Mouse (Mus musculus) left cerebral cortex, postnatal 25 days (tissue): ENCODE measurements around the gene Tmem238l. TPM values are rescaled to one million over a fixed set of nuclear protein-coding genes. Genes with fewer than 3 reads are reported as not detected.

Source experiments
- DNase-seq, 2 experiments: peaks; one replicate each; pipeline ENCODE4 v3.0.0; 2022; ENCODE audit warnings: low spot score in 2 of 2, mixed read lengths in 1 of 2
- intact Hi-C: fragments of 180-260 bp; cut with DNase I; formaldehyde crosslinking; loops from one replicate; pipeline ENCODE4 v1.15.1; 2025
- total RNA-seq, 2 experiments: library from RNA; stranded (reverse); gene quantifications; 2 replicates each; pipeline ENCODE4 v1.2.3; 2021

Gene Tmem238l
- total RNA-seq, 2 experiments from 2014 or later = not detected

GRCm38 (mm10) chr11:67010430-67010829, 54.0 kb downstream of the Tmem238l start:
- peak in 1 of 2 experiments; percentile 30 for DNase-seq
- intact Hi-C loops = no loop called here

- intact Hi-C loops = no loop called here
- DNase-seq = no peak
These were observed 55.2 kb downstream of the Tmem238l start for GRCm38 (mm10) chr11:67011635-67012034.

Other genes starting within 250 kb of the Tmem238l start
- under 1 TPM; 0.11 to 0.14 TPM for gene Pirt, start 44.7 kb upstream of the Tmem238l start, total RNA-seq
- gene Tmem220, start 68.5 kb downstream of the Tmem238l start, total RNA-seq = under 1 TPM; 0.41 to 0.44 TPM
- gene Adprm, start 96.0 kb downstream of the Tmem238l start, total RNA-seq = 10 to 100 TPM; 25.6 to 26.6 TPM
- gene Sco1, start 96.0 kb downstream of the Tmem238l start, total RNA-seq = 10 to 100 TPM in 1 of 2 experiments, 1 to 10 TPM in 1; 8.7 to 11.4 TPM
- 1 to 10 TPM; 3.8 to 4.5 TPM for gene Myh3, start 121.7 kb downstream of the Tmem238l start, total RNA-seq
- gene Myh2, start 214.4 kb downstream of the Tmem238l start, total RNA-seq = under 1 TPM; 0.50 to 0.57 TPM
- under 1 TPM; 0.09 to 0.25 TPM for gene Myh1, start 243.4 kb downstream of the Tmem238l start, total RNA-seq